Mouse (Mus musculus): ENCODE measurements at regions not wholly inside any gene's neighbourhood (a gene's known extent, or its start where the extent isn't known, plus 50 kb on each side); places are given as distances from the start of the nearest gene placed in this dataset.

GRCm38 (mm10) chr2:38420498-38420897 lies 81.4 kb downstream of the Lhx2 start:
- Histone ChIP-seq H3K4me2 (no peak overlapping the region), H3K27me3 (no peaks in the 10 kb centered on the region), H3K36me3 (no peaks in the 10 kb centered on the region), H3K9me3 (no peaks in the 10 kb centered on the region), H3K27ac (no peak overlapping the region), H3K4me3 (no peak overlapping the region), H3K4me1 (peaks cover 16% of the 10 kb centered on the region), H3K9ac (no peak overlapping the region)
- ATAC-seq (ENCODE audit: insufficient number of reproducible peaks, low FRiP score, low TSS enrichment, low read depth): no peak
- WGBS: 38% methylated on average over 3 of the region's 3 CpGs

GRCm38 (mm10) chr2:38422406-38422805 lies 83.3 kb downstream of the Lhx2 start:
- H3K27ac ChIP-seq: no peak overlapping the region
- no peaks in the 10 kb centered on the region for H3K9me3 ChIP-seq
- H3K9ac ChIP-seq: no peak overlapping the region
- ATAC-seq (ENCODE audit: insufficient number of reproducible peaks, low FRiP score, low TSS enrichment, low read depth): no peak
- H3K4me2 ChIP-seq: no peak overlapping the region
- H3K4me3 ChIP-seq: no peak overlapping the region
- 79% methylated on average over 3 of the region's 3 CpGs for WGBS
- H3K4me1 ChIP-seq: peaks cover 16% of the 10 kb centered on the region
- no peaks in the 10 kb centered on the region for H3K36me3 ChIP-seq
- H3K27me3 ChIP-seq: no peaks in the 10 kb centered on the region

- Histone ChIP-seq H3K9ac (no peak overlapping the region), H3K4me1 (peaks cover 16% of the 10 kb centered on the region), H3K4me3 (0 out of 2 replicates have a peak overlapping the region, but pooled peaks have one; percentile 7), H3K27me3 (no peaks in the 10 kb centered on the region), H3K27ac (no peak overlapping the region), H3K9me3 (no peaks in the 10 kb centered on the region), H3K4me2 (peak overlapping the region; percentile 26), H3K36me3 (no peaks in the 10 kb centered on the region)
- ATAC-seq (ENCODE audit: insufficient number of reproducible peaks, low FRiP score, low TSS enrichment, low read depth): no peak
- 27% methylated on average over 7 of the region's 7 CpGs for WGBS
Measured at GRCm38 (mm10) chr2:38423886-38424277, 84.8 kb downstream of the Lhx2 start.

- 0 out of 2 replicates have a peak overlapping the region, but pooled peaks have one; percentile 7 for H3K4me3 ChIP-seq
- peak overlapping the region; percentile 26 for H3K4me2 ChIP-seq
- no peak for ATAC-seq (ENCODE audit: insufficient number of reproducible peaks, low FRiP score, low TSS enrichment, low read depth)
- peaks cover 16% of the 10 kb centered on the region for H3K4me1 ChIP-seq
- H3K27ac ChIP-seq: no peak overlapping the region
- no peaks in the 10 kb centered on the region for H3K9me3 ChIP-seq
- no peak overlapping the region for H3K9ac ChIP-seq
- 4% methylated on average over 19 of the region's 22 CpGs for WGBS
- H3K27me3 ChIP-seq: no peaks in the 10 kb centered on the region
- H3K36me3 ChIP-seq: no peaks in the 10 kb centered on the region
Measured at GRCm38 (mm10) chr2:38424278-38424931, 85.3 kb downstream of the Lhx2 start.

- no peak overlapping the region for H3K9ac ChIP-seq
- 30% methylated on average over 9 of the region's 9 CpGs for WGBS
- ATAC-seq (ENCODE audit: insufficient number of reproducible peaks, low FRiP score, low TSS enrichment, low read depth): 0 out of 2 replicates have a peak, but pooled peaks have one; percentile 26
Measured at GRCm38 (mm10) chr2:38424976-38425375, 85.9 kb downstream of the Lhx2 start.

GRCm38 (mm10) chr2:38429752-38430378 lies 81.6 kb upstream of the Nek6 start:
- H3K27ac ChIP-seq: no peak overlapping the region
- H3K4me2 ChIP-seq: no peak overlapping the region
- WGBS: 38% methylated on average over 6 of the region's 6 CpGs
- ATAC-seq (ENCODE audit: insufficient number of reproducible peaks, low FRiP score, low TSS enrichment, low read depth): no peak
- H3K36me3 ChIP-seq: no peaks in the 10 kb centered on the region
- no peaks in the 10 kb centered on the region for H3K9me3 ChIP-seq
- H3K4me1 ChIP-seq: peaks cover 9% of the 10 kb centered on the region; the same call in 1 of the 2 replicates
- H3K27me3 ChIP-seq: no peaks in the 10 kb centered on the region
- no peak overlapping the region for H3K9ac ChIP-seq
- no peak overlapping the region for H3K4me3 ChIP-seq

More at GRCm38 (mm10) chr2:38424976-38425375, 85.9 kb downstream of the Lhx2 start:
- Histone ChIP-seq H3K4me2 (peak overlapping the region; percentile 26; the same call in 1 of the 2 replicates), H3K36me3 (no peaks in the 10 kb centered on the region), H3K27ac (no peak overlapping the region), H3K4me1 (peaks cover 16% of the 10 kb centered on the region), H3K27me3 (no peaks in the 10 kb centered on the region), H3K4me3 (no peak overlapping the region), H3K9me3 (no peaks in the 10 kb centered on the region)

- no peak overlapping the region for H3K9ac ChIP-seq
- 32% methylated on average over 5 of the region's 5 CpGs for WGBS
- no peak overlapping the region for H3K27ac ChIP-seq
- H3K36me3 ChIP-seq: no peaks in the 10 kb centered on the region
- no peak overlapping the region for H3K4me2 ChIP-seq
- H3K27me3 ChIP-seq: no peaks in the 10 kb centered on the region
- peaks cover 8% of the 10 kb centered on the region; the same call in 1 of the 2 replicates for H3K4me1 ChIP-seq
- no peaks in the 10 kb centered on the region for H3K9me3 ChIP-seq
- ATAC-seq (ENCODE audit: insufficient number of reproducible peaks, low FRiP score, low TSS enrichment, low read depth): 0 out of 2 replicates have a peak, but pooled peaks have one; percentile 35
- H3K4me3 ChIP-seq: no peak overlapping the region
Measured at GRCm38 (mm10) chr2:38431546-38431945, 79.9 kb upstream of the Nek6 start.

GRCm38 (mm10) chr2:38433736-38434135 lies 77.7 kb upstream of the Nek6 start:
- H3K4me1 ChIP-seq: peaks cover 8% of the 10 kb centered on the region; the same call in 1 of the 2 replicates
- H3K4me2 ChIP-seq: no peak overlapping the region
- ATAC-seq (ENCODE audit: insufficient number of reproducible peaks, low FRiP score, low TSS enrichment, low read depth): no peak
- no peak overlapping the region for H3K4me3 ChIP-seq
- no peaks in the 10 kb centered on the region for H3K9me3 ChIP-seq
- no peak overlapping the region for H3K27ac ChIP-seq
- no peak overlapping the region for H3K9ac ChIP-seq
- 26% methylated on average over 3 of the region's 3 CpGs for WGBS
- no peaks in the 10 kb centered on the region for H3K36me3 ChIP-seq
- no peaks in the 10 kb centered on the region for H3K27me3 ChIP-seq

- no peak overlapping the region for H3K9ac ChIP-seq
- H3K4me2 ChIP-seq: no peak overlapping the region
- peaks cover 7% of the 10 kb centered on the region; the same call in 1 of the 2 replicates for H3K4me1 ChIP-seq
- no peak for ATAC-seq (ENCODE audit: insufficient number of reproducible peaks, low FRiP score, low TSS enrichment, low read depth)
- no peak overlapping the region for H3K27ac ChIP-seq
- H3K9me3 ChIP-seq: no peaks in the 10 kb centered on the region
- H3K36me3 ChIP-seq: no peaks in the 10 kb centered on the region
- H3K4me3 ChIP-seq: no peak overlapping the region
- no peaks in the 10 kb centered on the region for H3K27me3 ChIP-seq
- WGBS: 32% methylated on average over 4 of the region's 4 CpGs
Measured at GRCm38 (mm10) chr2:38436701-38437100, 74.7 kb upstream of the Nek6 start.

GRCm38 (mm10) chr2:38439191-38439590 lies 72.3 kb upstream of the Nek6 start:
- Histone ChIP-seq H3K36me3 (no peaks in the 10 kb centered on the region), H3K9me3 (no peaks in the 10 kb centered on the region), H3K9ac (no peak overlapping the region), H3K27me3 (no peaks in the 10 kb centered on the region), H3K27ac (no peak overlapping the region), H3K4me1 (no peaks in the 10 kb centered on the region), H3K4me3 (no peak overlapping the region), H3K4me2 (no peak overlapping the region)
- no peak for ATAC-seq (ENCODE audit: insufficient number of reproducible peaks, low FRiP score, low TSS enrichment, low read depth)
- 92% methylated on average over 6 of the region's 6 CpGs for WGBS

- Histone ChIP-seq H3K4me3 (no peak overlapping the region), H3K9me3 (no peaks in the 10 kb centered on the region), H3K4me1 (no peaks in the 10 kb centered on the region), H3K27ac (no peak overlapping the region), H3K4me2 (no peak overlapping the region), H3K9ac (no peak overlapping the region), H3K36me3 (no peaks in the 10 kb centered on the region), H3K27me3 (no peaks in the 10 kb centered on the region)
- whole genome bisulfite sequencing: 64% methylated on average over 5 of the region's 5 CpGs
- no peak for ATAC-seq (ENCODE audit: insufficient number of reproducible peaks, low FRiP score, low TSS enrichment, low read depth)
Measured at GRCm38 (mm10) chr2:38439973-38440372, 71.5 kb upstream of the Nek6 start.

- H3K27ac ChIP-seq: no peak overlapping the region
- WGBS: 72% methylated on average over 6 of the region's 6 CpGs
- no peak for ATAC-seq (ENCODE audit: insufficient number of reproducible peaks, low FRiP score, low TSS enrichment, low read depth)
Measured at GRCm38 (mm10) chr2:38449092-38449491, 62.4 kb upstream of the Nek6 start.

More at GRCm38 (mm10) chr2:38449092-38449491, 62.4 kb upstream of the Nek6 start:
- Histone ChIP-seq H3K36me3 (no peaks in the 10 kb centered on the region), H3K4me2 (no peak overlapping the region), H3K4me3 (no peak overlapping the region), H3K9me3 (no peaks in the 10 kb centered on the region), H3K9ac (no peak overlapping the region), H3K4me1 (no peaks in the 10 kb centered on the region), H3K27me3 (no peaks in the 10 kb centered on the region)

All from limb, embryonic 15.5 days (tissue).